Mouse (Mus musculus): ENCODE measurements around the gene Copb1. TPM values are rescaled to one million over a fixed set of nuclear protein-coding genes. Genes with fewer than 3 reads are reported as not detected.
A peak's percentile ranks its signal among the peaks of the same experiment; 100 is the strongest.

Gene Copb1
- polyA plus RNA-seq, 1 experiment from 2014 or later, result 93.4 TPM

GRCm38 (mm10) chr7:114183416-114183815, 71.1 kb downstream of the Copb1 start:
- H3K9me3 ChIP-seq, result 0 out of 2 replicates have a peak, but pooled peaks cover 5% of the 10 kb centered on the region
- no peaks in the 10 kb centered on the region for H3K27me3 ChIP-seq
- no peaks in the 10 kb centered on the region for H3K36me3 ChIP-seq
- 76% methylated on average over 6 of the region's 6 CpGs for WGBS
- H3K4me1 ChIP-seq (replicated peaks), result peaks cover 8% of the 10 kb centered on the region
- no peak overlapping the region for H3K4me2 ChIP-seq
- H3K4me3 ChIP-seq, result no peak overlapping the region
- H3K9ac ChIP-seq, result no peak overlapping the region
- H3K27ac ChIP-seq, result no peak overlapping the region
- ATAC-seq (ENCODE audit: low FRiP score), result no peak

GRCm38 (mm10) chr7:114182708-114183107, 71.8 kb downstream of the Copb1 start:
- no peaks in the 10 kb centered on the region for H3K27me3 ChIP-seq
- H3K4me3 ChIP-seq, result no peak overlapping the region
- no peak overlapping the region for H3K9ac ChIP-seq
- H3K27ac ChIP-seq, result no peak overlapping the region
- 89% methylated on average over 3 of the region's 3 CpGs for WGBS
- no peaks in the 10 kb centered on the region for H3K36me3 ChIP-seq
- peaks cover 8% of the 10 kb centered on the region for H3K4me1 ChIP-seq (replicated peaks)
- H3K4me2 ChIP-seq, result no peak overlapping the region
- 0 out of 2 replicates have a peak, but pooled peaks cover 5% of the 10 kb centered on the region for H3K9me3 ChIP-seq
- no peak for ATAC-seq (ENCODE audit: low FRiP score)

- H3K4me2 ChIP-seq, result no peak overlapping the region
- 0 out of 2 replicates have a peak, but pooled peaks have one; percentile 46 for ATAC-seq (ENCODE audit: low FRiP score)
- no peak overlapping the region for H3K9ac ChIP-seq
- WGBS, result 15% methylated on average over 5 of the region's 5 CpGs
- H3K4me3 ChIP-seq, result no peak overlapping the region
- no peaks in the 10 kb centered on the region for H3K9me3 ChIP-seq
- H3K36me3 ChIP-seq, result no peaks in the 10 kb centered on the region
- peaks cover 8% of the 10 kb centered on the region for H3K4me1 ChIP-seq (replicated peaks)
- no peaks in the 10 kb centered on the region for H3K27me3 ChIP-seq
- H3K27ac ChIP-seq, result peak overlapping the region; percentile 26; the same call in 1 of the 2 replicates
Observed at GRCm38 (mm10) chr7:114181391-114181790, 73.1 kb downstream of the Copb1 start.

- H3K27me3 ChIP-seq, result no peaks in the 10 kb centered on the region
- WGBS, result 83% methylated on average over 2 of the region's 2 CpGs
- no peak overlapping the region for H3K9ac ChIP-seq
- H3K4me3 ChIP-seq, result no peak overlapping the region
- H3K9me3 ChIP-seq, result no peaks in the 10 kb centered on the region
- ATAC-seq (ENCODE audit: low FRiP score), result no peak
- H3K36me3 ChIP-seq, result no peaks in the 10 kb centered on the region
- H3K27ac ChIP-seq, result no peak overlapping the region
- peaks cover 5% of the 10 kb centered on the region for H3K4me1 ChIP-seq (replicated peaks)
- no peak overlapping the region for H3K4me2 ChIP-seq
Observed at GRCm38 (mm10) chr7:114176588-114176987, 77.9 kb downstream of the Copb1 start.

GRCm38 (mm10) chr7:114171354-114172097, 83.0 kb downstream of the Copb1 start:
- 79% methylated on average over 8 of the region's 8 CpGs for WGBS
- Histone ChIP-seq H3K27me3 (no peaks in the 10 kb centered on the region), H3K27ac (no peak overlapping the region), H3K4me3 (no peak overlapping the region), H3K9me3 (no peaks in the 10 kb centered on the region), H3K4me2 (no peak overlapping the region), H3K4me1 (replicated peaks) (no peaks in the 10 kb centered on the region), H3K9ac (no peak overlapping the region), H3K36me3 (no peaks in the 10 kb centered on the region)
- no peak for ATAC-seq (ENCODE audit: low FRiP score)

- no peak overlapping the region for H3K4me2 ChIP-seq
- H3K36me3 ChIP-seq, result no peaks in the 10 kb centered on the region
- no peak overlapping the region for H3K4me3 ChIP-seq
- ATAC-seq (ENCODE audit: low FRiP score), result no peak
- no peak overlapping the region for H3K27ac ChIP-seq
- no peaks in the 10 kb centered on the region for H3K4me1 ChIP-seq (replicated peaks)
- H3K27me3 ChIP-seq, result no peaks in the 10 kb centered on the region
- H3K9ac ChIP-seq, result no peak overlapping the region
- H3K9me3 ChIP-seq, result no peaks in the 10 kb centered on the region
- WGBS, result 93% methylated on average over 4 of the region's 4 CpGs
Observed at GRCm38 (mm10) chr7:114169996-114170395, 84.5 kb downstream of the Copb1 start.

- H3K4me1 ChIP-seq (replicated peaks), result no peaks in the 10 kb centered on the region
- no peak overlapping the region for H3K4me2 ChIP-seq
- WGBS, result 80% methylated on average over 2 of the region's 2 CpGs
- H3K27me3 ChIP-seq, result no peaks in the 10 kb centered on the region
- H3K27ac ChIP-seq, result no peak overlapping the region
- H3K36me3 ChIP-seq, result no peaks in the 10 kb centered on the region
- H3K9ac ChIP-seq, result no peak overlapping the region
- H3K4me3 ChIP-seq, result no peak overlapping the region
- no peaks in the 10 kb centered on the region for H3K9me3 ChIP-seq
- ATAC-seq (ENCODE audit: low FRiP score), result no peak
Observed at GRCm38 (mm10) chr7:114169381-114169780, 85.1 kb downstream of the Copb1 start.

Other genes starting within 250 kb of the Copb1 start
- gene Rras2, start 136.9 kb downstream of the Copb1 start, polyA plus RNA-seq (2015; fragmentation: Nextera tagmentation; extraction: Ambion mirVana), result 15.8 and 17.6 TPM in 2 replicates
- 377 and 380 TPM in 2 replicates for gene Psma1, start 21.4 kb upstream of the Copb1 start, polyA plus RNA-seq (2015; fragmentation: Nextera tagmentation; extraction: Ambion mirVana)
- gene Pde3b, start 160.6 kb upstream of the Copb1 start, polyA plus RNA-seq (2015; fragmentation: Nextera tagmentation; extraction: Ambion mirVana), result 4.1 and 4.4 TPM in 2 replicates

All from hindbrain, embryonic 13.5 days (tissue).